30 mouse cellular contexts compared by ENCODE assay signal in the genomic region with DNA sequence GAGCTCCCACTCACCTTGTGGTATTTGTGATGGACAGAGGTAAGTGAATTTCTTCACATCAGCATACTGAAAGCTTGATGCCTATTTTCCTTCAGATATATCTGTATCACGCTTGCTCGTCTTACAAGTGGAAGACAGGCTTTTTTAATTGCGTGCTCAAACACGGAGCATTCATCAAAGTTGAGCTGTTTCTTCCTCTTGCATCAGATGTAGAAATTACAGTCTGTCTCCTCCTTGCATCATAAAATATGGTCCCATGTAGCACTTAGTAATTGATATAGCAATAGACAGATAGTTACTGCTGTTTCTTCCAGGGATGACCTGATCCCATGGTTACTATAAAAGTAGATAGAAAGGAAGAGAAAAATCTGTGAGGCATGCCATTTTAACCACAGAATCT.
"Had no signal": no experiment of that assay in that cellular context is flagged by ENCODE, and none has a peak within 500 bp of the region (broad histone marks: within the 10 kb centered on the region; RNA-seq: fewer than 3 reads in every experiment).

No protein-coding gene starts in this region.

- DNase-seq: left cerebral cortex, postnatal 4 days; liver; liver, embryonic 13.5 days; liver, postnatal 0 days; lung, adult 18-20 months; lung, adult 2 months; lung, embryonic 14.5 days; lung, postnatal 10 days; lung, postnatal 14 days; lung, postnatal 36 days; lung, postnatal 4 days; midbrain, embryonic 14.5 days had no signal

- H3K9ac ChIP-seq: limb, embryonic 12.5 days; limb, embryonic 13.5 days; limb, embryonic 15.5 days; liver, embryonic 12.5 days; liver, embryonic 13.5 days; liver, embryonic 14.5 days; liver, embryonic 15.5 days; liver, postnatal 0 days; lung, embryonic 14.5 days; lung, embryonic 15.5 days; midbrain, embryonic 12.5 days; midbrain, embryonic 13.5 days had no signal

- H3K27me3 ChIP-seq: limb, embryonic 12.5 days; limb, embryonic 15.5 days; liver, embryonic 12.5 days; liver, embryonic 13.5 days; liver, embryonic 15.5 days; lung, embryonic 15.5 days; midbrain, embryonic 12.5 days; midbrain, embryonic 13.5 days had no signal

- H3K27ac ChIP-seq: left cerebral cortex, adult 2 months; limb, embryonic 10.5 days; limb, embryonic 12.5 days; limb, embryonic 13.5 days; limb, embryonic 15.5 days; liver, embryonic 12.5 days; liver, embryonic 13.5 days; liver, embryonic 14.5 days; liver, embryonic 15.5 days; lung, embryonic 15.5 days; macrophage; midbrain, embryonic 10.5 days; midbrain, embryonic 12.5 days; midbrain, embryonic 13.5 days had no signal

- H3K36me3 ChIP-seq: limb, embryonic 10.5 days; limb, embryonic 12.5 days; limb, embryonic 13.5 days; limb, embryonic 15.5 days; liver, embryonic 12.5 days; liver, embryonic 13.5 days; liver, embryonic 15.5 days; lung, embryonic 15.5 days; midbrain, embryonic 10.5 days; midbrain, embryonic 12.5 days; midbrain, embryonic 13.5 days had no signal

- ATAC-seq: liver, embryonic 12.5 days; liver, postnatal 0 days; lung, postnatal 0 days; midbrain, embryonic 13.5 days; midbrain, embryonic 16.5 days had no signal

- H3K4me2 ChIP-seq: limb, embryonic 12.5 days; limb, embryonic 13.5 days; limb, embryonic 15.5 days; liver, embryonic 11.5 days; liver, embryonic 12.5 days; liver, embryonic 13.5 days; liver, embryonic 15.5 days; lung, embryonic 14.5 days; lung, embryonic 15.5 days; midbrain, embryonic 11.5 days; midbrain, embryonic 12.5 days; midbrain, embryonic 13.5 days had no signal

- H3K4me3 ChIP-seq: left cerebral cortex, adult 2 months; limb, embryonic 10.5 days; limb, embryonic 12.5 days; limb, embryonic 13.5 days; limb, embryonic 15.5 days; liver, embryonic 12.5 days; liver, embryonic 13.5 days; liver, embryonic 15.5 days; lung, embryonic 15.5 days; megakaryocyte, embryonic 14.5 days; midbrain, embryonic 10.5 days; midbrain, embryonic 12.5 days; midbrain, embryonic 13.5 days had no signal

- H3K4me1 ChIP-seq: limb, embryonic 13.5 days; limb, embryonic 15.5 days; liver, embryonic 13.5 days; liver, embryonic 15.5 days; lung, embryonic 15.5 days; midbrain, embryonic 10.5 days; midbrain, embryonic 12.5 days; midbrain, embryonic 13.5 days had no signal

- H3K9me3 ChIP-seq: limb, embryonic 10.5 days; limb, embryonic 12.5 days; limb, embryonic 13.5 days; limb, embryonic 15.5 days; liver, embryonic 12.5 days; liver, embryonic 13.5 days; liver, embryonic 15.5 days; lung, embryonic 15.5 days; midbrain, embryonic 10.5 days; midbrain, embryonic 12.5 days; midbrain, embryonic 13.5 days had no signal
